Mouse (Mus musculus) heart, embryonic 13.5 days (tissue): Measurements from ENCODE around the gene Gm12185. TPM values are rescaled to one million over a fixed set of nuclear protein-coding genes. Genes with fewer than 3 reads are reported as not detected.
"Not testable (repeated sequence)": the region's sequence is repeated elsewhere in the genome, so short reads cannot be mapped to it uniquely, and the experiment has no call there.

Experiments used
- ATAC-seq: fragments of 200-750 bp; cut with Nextera tagmentation; 2 replicates; pipeline ENCODE4 v1.8.0; 2017; ENCODE audit warnings: moderate TSS enrichment; ENCODE audit not compliant: insufficient number of reproducible peaks, low FRiP score, low TSS enrichment; ENCODE audit errors: extremely low read depth
- H3K27ac ChIP-seq: fragments of 300-500 bp; sonication (generic); replicated peaks from 2 replicates; pipeline ENCODE4 v1.5.1; 2015; ENCODE audit warnings: moderate library complexity, mild to moderate bottlenecking, inconsistent platforms
- H3K27me3 ChIP-seq: fragments of 300-500 bp; sonication (generic); replicated peaks from 2 replicates; pipeline ENCODE4 v1.6.1; 2015; ENCODE audit warnings: mild to moderate bottlenecking, inconsistent platforms
- H3K36me3 ChIP-seq: fragments of 300-500 bp; sonication (generic); 2 replicates; pipeline ENCODE4 v1.6.1; 2015; ENCODE audit warnings: mild to moderate bottlenecking, inconsistent platforms
- H3K4me1 ChIP-seq: fragments of 300-500 bp; sonication (generic); 2 replicates; pipeline ENCODE4 v1.6.1; 2015; ENCODE audit warnings: inconsistent platforms
- H3K4me2 ChIP-seq: fragments of 300-500 bp; sonication (generic); 2 replicates; pipeline ENCODE4 v1.6.1; 2015; ENCODE audit warnings: inconsistent platforms, mild to moderate bottlenecking, moderate library complexity
- H3K4me3 ChIP-seq: fragments of 300-500 bp; sonication (generic); 2 replicates; pipeline ENCODE4 v1.5.1; 2015; ENCODE audit warnings: moderate library complexity, mild to moderate bottlenecking, inconsistent platforms
- H3K9ac ChIP-seq: fragments of 300-500 bp; sonication (generic); 2 replicates; pipeline ENCODE4 v1.6.1; 2015; ENCODE audit warnings: inconsistent platforms, mild to moderate bottlenecking, moderate library complexity
- H3K9me3 ChIP-seq: fragments of 300-500 bp; sonication (generic); 2 replicates; pipeline ENCODE4 v1.6.1; 2016; ENCODE audit warnings: inconsistent platforms
- WGBS: fragments of 180-500 bp; shearing (Covaris S2); methylation state at CpG from one replicate; pipeline ENCODE4 v1.1.7; 2015; ENCODE audit warnings: mixed read lengths; 5-methylcytosine and 5-hydroxymethylcytosine counted together
- polyA plus RNA-seq: library from polyadenylated mRNA; unstranded; fragments of >200 nt; fragmentation: Nextera tagmentation; extraction: Ambion mirVana; gene quantifications from 2 replicates; pipeline ENCODE4 v1.2.1, GENCODE M21; 2015

The Gm12185 gene
- 0.03 TPM in 1 of 2 replicates, not detected in the other for polyA plus RNA-seq

- not testable (repeated sequence) for H3K36me3 ChIP-seq, H3K9me3 ChIP-seq, ATAC-seq, H3K4me2 ChIP-seq, H3K27ac ChIP-seq, H3K27me3 ChIP-seq, H3K9ac ChIP-seq, H3K4me3 ChIP-seq
- peaks cover 11% of the 10 kb centered on the region for H3K4me1 ChIP-seq
- WGBS, result 43% methylated on average over 4 of the region's 4 CpGs
These were observed at the start of gene Gm12185 for GRCm38 (mm10) chr11:48991740-48992520. Gene Gm12185 (minus strand): TSS chr11:48992226.

- not testable (repeated sequence) for H3K27ac ChIP-seq, H3K4me1 ChIP-seq, H3K27me3 ChIP-seq, ATAC-seq, H3K9me3 ChIP-seq, H3K9ac ChIP-seq, H3K36me3 ChIP-seq, H3K4me3 ChIP-seq, H3K4me2 ChIP-seq
These were observed 20.0 kb upstream of the Gm12185 start for GRCm38 (mm10) chr11:49012074-49012473.

- H3K36me3 ChIP-seq, H3K4me2 ChIP-seq, H3K9ac ChIP-seq, H3K4me1 ChIP-seq, H3K4me3 ChIP-seq, H3K27ac ChIP-seq, H3K9me3 ChIP-seq, ATAC-seq, H3K27me3 ChIP-seq: not testable (repeated sequence)
- 37% methylated on average over 1 of the region's 1 CpGs for WGBS
These were observed 14.8 kb upstream of the Gm12185 start for GRCm38 (mm10) chr11:49006785-49007184.

GRCm38 (mm10) chr11:49006317-49006716 lies 14.3 kb upstream of the Gm12185 start:
- not testable (repeated sequence) for H3K4me2 ChIP-seq, H3K36me3 ChIP-seq, H3K4me1 ChIP-seq, H3K4me3 ChIP-seq, H3K27me3 ChIP-seq, H3K9ac ChIP-seq, H3K9me3 ChIP-seq, H3K27ac ChIP-seq, ATAC-seq
- WGBS, result 34% methylated on average over 2 of the region's 2 CpGs

- ATAC-seq, result not testable (repeated sequence)
- 58% methylated on average over 1 of the region's 1 CpGs for WGBS
These were observed 8.4 kb upstream of the Gm12185 start for GRCm38 (mm10) chr11:49000411-49000810.

GRCm38 (mm10) chr11:48994018-48994417 lies 2.0 kb upstream of the Gm12185 start, which contains the start of gene Tgtp1:
Gene Tgtp1 (minus strand): TSS chr11:48994172.
- not testable (repeated sequence) for H3K9me3 ChIP-seq, H3K27me3 ChIP-seq, H3K27ac ChIP-seq, H3K36me3 ChIP-seq, H3K9ac ChIP-seq, ATAC-seq, H3K4me3 ChIP-seq
- H3K4me1 ChIP-seq, result peaks cover 11% of the 10 kb centered on the region
- 48% methylated on average over 2 of the region's 2 CpGs for WGBS
- H3K4me2 ChIP-seq, result peak within 1 kb of the TSS; percentile 11; the same call in 1 of the 2 replicates

More at GRCm38 (mm10) chr11:49000411-49000810, 8.4 kb upstream of the Gm12185 start:
- not testable (repeated sequence) for H3K4me3 ChIP-seq, H3K9ac ChIP-seq, H3K9me3 ChIP-seq, H3K36me3 ChIP-seq, H3K27ac ChIP-seq, H3K4me1 ChIP-seq, H3K4me2 ChIP-seq, H3K27me3 ChIP-seq

- not testable (repeated sequence) for ATAC-seq, H3K27ac ChIP-seq, H3K27me3 ChIP-seq, H3K36me3 ChIP-seq, H3K4me3 ChIP-seq, H3K9me3 ChIP-seq, H3K9ac ChIP-seq
- 10% methylated on average over 10 of the region's 10 CpGs for WGBS
- H3K4me2 ChIP-seq, result peak overlapping the region; percentile 11; the same call in 1 of the 2 replicates
- H3K4me1 ChIP-seq, result peaks cover 11% of the 10 kb centered on the region
These were observed 1.3 kb upstream of the Gm12185 start for GRCm38 (mm10) chr11:48993296-48993695.

- H3K4me2 ChIP-seq, H3K4me3 ChIP-seq, H3K9ac ChIP-seq, H3K27me3 ChIP-seq, H3K9me3 ChIP-seq, H3K27ac ChIP-seq, ATAC-seq, H3K36me3 ChIP-seq: not testable (repeated sequence)
- peaks cover 11% of the 10 kb centered on the region for H3K4me1 ChIP-seq
- WGBS, result 58% methylated on average over 2 of the region's 2 CpGs
These were observed 2.0 kb downstream of the Gm12185 start for GRCm38 (mm10) chr11:48989981-48990380.

- H3K36me3 ChIP-seq, H3K27me3 ChIP-seq, H3K4me2 ChIP-seq, H3K9me3 ChIP-seq, H3K4me1 ChIP-seq, ATAC-seq, H3K4me3 ChIP-seq, H3K9ac ChIP-seq, H3K27ac ChIP-seq: not testable (repeated sequence)
- WGBS, result 71% methylated on average over 2 of the region's 3 CpGs
These were observed 3.8 kb downstream of the Gm12185 start for GRCm38 (mm10) chr11:48988219-48988618.

- not testable (repeated sequence) for H3K36me3 ChIP-seq, H3K9me3 ChIP-seq, H3K27ac ChIP-seq, H3K4me1 ChIP-seq, H3K4me2 ChIP-seq, H3K4me3 ChIP-seq, H3K9ac ChIP-seq, ATAC-seq, H3K27me3 ChIP-seq
- no CpG with 5 or more reads among the region's 3 CpGs for WGBS
These were observed 9.2 kb downstream of the Gm12185 start for GRCm38 (mm10) chr11:48982848-48983247.

GRCm38 (mm10) chr11:48980052-48980451 lies 12.0 kb downstream of the Gm12185 start:
- not testable (repeated sequence) for H3K9me3 ChIP-seq, H3K27me3 ChIP-seq, H3K27ac ChIP-seq, H3K36me3 ChIP-seq, H3K4me1 ChIP-seq, H3K4me2 ChIP-seq, H3K4me3 ChIP-seq, H3K9ac ChIP-seq, ATAC-seq
- WGBS, result no CpG with 5 or more reads among the region's 5 CpGs

GRCm38 (mm10) chr11:48979251-48979650 lies 12.8 kb downstream of the Gm12185 start, which contains the start of gene 9930111J21Rik1:
Gene 9930111J21Rik1 (minus strand): TSS chr11:48979398.
- not testable (repeated sequence) for H3K9me3 ChIP-seq, H3K27ac ChIP-seq, H3K4me1 ChIP-seq, H3K27me3 ChIP-seq, H3K36me3 ChIP-seq, H3K4me2 ChIP-seq, ATAC-seq, H3K4me3 ChIP-seq, H3K9ac ChIP-seq
- WGBS, result no CpG with 5 or more reads among the region's 3 CpGs
